Mouse (Mus musculus): ENCODE measurements around the gene Plgrkt.
"Not testable (repeated sequence)": the region's sequence is repeated elsewhere in the genome, so short reads cannot be mapped to it uniquely, and the experiment has no call there.

Plgrkt gene

GRCm38 (mm10) chr19:29366969-29367622, at the start of gene Plgrkt, which contains the start of gene Cd274:
Gene Plgrkt, minus strand, starts transcription at chr19:29367390.
Gene Cd274, plus strand, starts transcription at chr19:29367455.
- peak; percentile 50 to 54 for DNase-seq

GRCm38 (mm10) chr19:29416393-29416902, 49.3 kb upstream of the Plgrkt start:
- no peak for DNase-seq

DNA sequence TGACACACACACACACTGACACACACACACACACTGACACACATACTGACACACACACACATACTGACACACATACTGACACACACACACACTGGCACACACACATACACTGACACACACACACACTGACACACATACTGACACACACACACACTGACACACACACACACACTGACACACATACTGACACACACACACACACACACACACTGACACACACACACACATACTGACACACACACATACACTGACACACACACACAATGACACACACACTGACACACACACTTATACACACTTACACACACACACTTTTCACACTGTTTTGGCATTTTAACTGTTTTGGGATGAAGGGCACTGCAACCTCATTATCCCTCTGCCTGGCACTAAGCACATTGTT, 47.7 kb upstream of the Plgrkt start:
- not testable (repeated sequence) for DNase-seq

- DNase-seq: no peak
These were observed 47.3 kb upstream of the Plgrkt start for GRCm38 (mm10) chr19:29414513-29414912.

- no peak for DNase-seq
These were observed 45.6 kb upstream of the Plgrkt start for GRCm38 (mm10) chr19:29412476-29413420.

GRCm38 (mm10) chr19:29410619-29411018, 43.4 kb upstream of the Plgrkt start, which contains the start of gene Pdcd1lg2:
Gene Pdcd1lg2, plus strand, starts transcription at chr19:29410919.
- no peak for DNase-seq

GRCm38 (mm10) chr19:29406042-29407017, 39.1 kb upstream of the Plgrkt start:
- no peak for DNase-seq

DNA sequence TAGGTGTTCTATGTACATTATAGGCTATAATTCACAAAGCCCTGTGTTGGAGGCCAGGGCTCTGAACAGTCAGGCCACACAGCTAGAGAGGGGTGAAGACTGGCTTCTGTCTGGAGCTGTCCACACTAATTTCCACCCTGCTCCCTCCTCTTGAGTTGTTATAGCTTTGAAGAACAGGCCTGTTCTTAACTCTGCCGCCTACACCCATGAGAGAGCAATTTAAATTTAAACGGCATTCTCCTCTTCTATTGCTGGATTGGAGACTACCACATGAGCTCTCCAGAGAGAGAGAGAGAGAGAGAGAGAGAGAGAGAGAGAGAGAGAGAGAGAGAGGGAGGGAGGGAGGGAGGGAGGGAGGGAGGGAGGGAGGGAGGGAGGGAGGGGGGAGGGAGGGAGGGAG, 38.2 kb upstream of the Plgrkt start:
- DNase-seq: no peak

DNA sequence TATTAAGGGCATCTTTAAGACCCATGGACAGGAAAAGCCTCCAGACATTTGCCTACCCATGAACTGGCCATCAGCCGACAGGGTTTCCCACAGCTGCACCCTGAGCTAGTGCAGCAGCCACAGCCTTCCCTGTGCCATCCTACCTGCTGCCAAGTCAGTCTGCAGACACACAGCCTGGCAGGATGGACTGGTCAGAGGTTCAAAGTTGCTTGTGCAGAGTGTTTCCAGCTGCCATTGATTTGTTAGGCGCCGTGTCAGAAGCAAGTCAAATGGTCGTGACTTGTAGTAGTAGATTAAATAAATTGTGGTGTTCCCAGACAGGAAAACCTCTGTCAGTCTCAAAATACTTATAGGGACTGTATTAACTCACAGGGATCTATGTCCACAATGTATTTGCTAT, 36.1 kb upstream of the Plgrkt start:
- DNase-seq: no peak

GRCm38 (mm10) chr19:29402621-29403020, 35.4 kb upstream of the Plgrkt start:
- no peak for DNase-seq

DNA sequence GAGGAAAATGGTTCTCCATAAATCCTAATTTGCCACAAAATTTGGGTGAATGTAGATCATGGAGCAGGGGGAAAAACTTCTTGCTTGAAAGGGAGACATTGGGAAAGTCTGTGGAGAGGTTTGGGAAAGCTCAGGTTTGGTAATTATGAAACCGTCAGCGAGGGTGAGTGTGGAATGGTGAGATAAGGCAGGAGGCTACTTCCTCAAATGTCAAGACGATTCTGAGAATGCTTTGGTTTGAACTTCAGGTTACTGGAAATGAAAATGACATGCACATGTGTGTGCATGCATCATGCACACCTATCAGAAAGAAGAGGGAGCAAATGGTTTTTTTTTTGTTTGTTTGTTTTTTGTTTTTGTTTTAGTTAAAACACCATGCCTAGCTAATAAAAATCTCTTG, 33.3 kb upstream of the Plgrkt start:
- DNase-seq: no peak

DNA sequence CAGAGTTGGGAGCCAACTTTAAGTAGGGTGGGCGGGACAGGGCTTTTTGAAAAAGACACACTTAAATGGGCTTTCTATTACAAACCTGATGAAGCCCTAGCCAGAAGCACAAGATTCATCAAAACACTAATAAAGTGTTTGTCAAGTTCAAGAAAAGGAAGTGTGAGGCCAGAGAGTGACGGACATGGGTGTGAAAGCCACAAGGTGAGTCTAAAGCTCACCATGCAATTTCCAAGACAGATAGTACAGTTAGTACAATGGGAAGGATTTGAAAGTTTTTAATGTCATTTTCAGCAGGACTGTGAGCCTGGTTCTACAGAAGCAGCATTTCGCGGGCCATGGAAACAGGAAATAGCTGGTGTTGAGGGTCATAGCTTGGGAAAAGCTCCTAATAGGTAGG, 32.6 kb upstream of the Plgrkt start:
- no peak for DNase-seq

DNA sequence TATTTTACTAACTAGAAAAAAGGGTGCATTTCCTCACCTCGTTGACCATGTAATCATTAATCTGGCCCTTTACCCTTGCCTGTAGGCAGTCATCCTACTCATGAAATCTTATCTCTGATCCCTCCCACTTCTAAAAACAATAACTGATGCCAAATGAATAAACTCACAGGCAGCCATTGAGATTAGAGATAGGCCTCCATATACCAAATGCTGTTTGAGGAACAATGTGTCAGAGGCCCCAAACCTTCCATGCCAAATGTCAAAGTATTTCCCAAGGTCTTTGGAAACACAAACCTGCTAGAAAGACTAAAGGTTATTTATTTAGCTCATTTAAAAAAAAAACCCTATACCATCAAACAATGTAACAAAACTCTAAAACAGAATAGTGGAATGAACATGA, 29.2 kb upstream of the Plgrkt start:
- no peak for DNase-seq

DNA sequence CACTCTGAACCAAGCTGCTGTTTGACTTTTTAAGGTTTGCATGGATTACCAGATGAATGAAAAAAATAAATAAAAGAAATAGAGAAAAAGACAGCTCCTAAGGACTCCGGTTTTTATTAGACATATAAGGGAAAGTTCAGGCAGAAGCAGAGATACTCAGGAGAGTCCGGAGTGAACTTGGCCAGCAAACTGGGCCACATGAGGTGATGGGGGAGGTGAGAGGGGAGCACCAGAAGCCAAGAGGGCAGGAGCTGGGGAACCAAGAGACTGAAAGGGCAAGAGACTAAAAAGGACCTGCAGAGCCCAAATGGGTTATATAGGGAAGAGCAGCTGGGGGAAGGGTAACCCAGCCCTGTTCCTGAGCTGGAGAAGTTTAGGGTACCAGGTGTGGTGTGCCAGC, 27.5 kb upstream of the Plgrkt start:
- DNase-seq: no peak

GRCm38 (mm10) chr19:29393333-29393732, 26.1 kb upstream of the Plgrkt start:
- DNase-seq: no peak

- DNase-seq: no peak
These were observed 24.1 kb upstream of the Plgrkt start for GRCm38 (mm10) chr19:29391279-29391678.

- no peak for DNase-seq
These were observed 23.3 kb upstream of the Plgrkt start for GRCm38 (mm10) chr19:29390483-29390882.

DNA sequence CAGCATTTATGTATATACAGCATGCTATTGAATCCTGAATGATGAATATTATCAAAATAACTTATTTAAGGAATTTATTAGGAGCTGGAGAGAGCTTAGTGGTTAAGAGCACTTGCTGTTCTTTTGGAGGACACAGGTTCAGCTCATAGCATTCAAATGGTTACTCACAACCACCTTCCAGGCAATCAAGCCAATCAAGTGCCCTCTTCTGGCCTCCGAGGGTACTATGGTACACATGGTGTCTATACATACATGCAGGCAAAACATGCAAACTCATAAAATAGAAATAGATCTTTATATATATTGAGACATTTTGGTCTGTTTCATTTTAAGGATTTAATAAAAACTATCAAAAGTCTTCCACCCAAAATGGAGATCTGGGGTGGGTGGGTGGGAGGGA, 21.6 kb upstream of the Plgrkt start:
- DNase-seq: no peak

DNA sequence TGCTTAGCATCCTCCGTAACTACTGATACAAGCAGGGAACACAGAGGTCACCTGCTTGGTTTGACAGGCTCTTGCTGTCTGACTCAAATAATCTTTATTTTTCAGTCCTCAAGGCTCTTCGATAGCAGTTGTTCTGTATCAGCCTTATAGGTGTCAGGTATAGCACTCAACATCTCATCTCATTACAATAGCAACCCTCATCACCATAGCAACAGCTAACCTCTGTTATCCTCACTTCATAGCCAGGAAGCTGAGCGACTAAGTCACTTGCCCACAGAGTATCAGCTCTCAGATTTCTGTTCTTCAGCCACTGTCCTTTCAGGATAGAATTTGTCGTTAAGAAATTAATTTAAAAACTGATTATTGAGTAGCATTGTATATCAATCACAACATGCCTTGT, 18.6 kb upstream of the Plgrkt start:
- no peak for DNase-seq

- DNase-seq: no peak
These were observed 17.8 kb upstream of the Plgrkt start for GRCm38 (mm10) chr19:29384994-29385393.

DNA sequence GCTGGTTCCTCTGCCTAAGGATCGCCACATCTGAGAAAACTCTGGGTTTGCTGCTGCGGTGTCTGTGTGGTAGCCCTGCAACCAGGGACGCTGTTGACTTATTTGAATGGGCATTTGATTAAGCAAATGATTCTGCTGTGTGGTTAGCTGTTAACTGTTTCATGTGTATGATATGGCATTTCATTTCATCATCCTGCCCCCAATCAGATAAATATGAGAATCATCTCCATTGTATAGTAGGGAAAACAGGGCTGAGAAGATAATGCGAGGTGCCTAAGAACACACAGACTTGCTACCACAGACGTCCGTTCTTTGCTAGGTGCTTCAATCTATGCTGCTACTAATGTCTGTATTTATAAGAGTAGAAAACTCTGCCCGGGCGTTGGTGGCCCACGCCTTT, 17.2 kb upstream of the Plgrkt start:
- DNase-seq: no peak

DNA sequence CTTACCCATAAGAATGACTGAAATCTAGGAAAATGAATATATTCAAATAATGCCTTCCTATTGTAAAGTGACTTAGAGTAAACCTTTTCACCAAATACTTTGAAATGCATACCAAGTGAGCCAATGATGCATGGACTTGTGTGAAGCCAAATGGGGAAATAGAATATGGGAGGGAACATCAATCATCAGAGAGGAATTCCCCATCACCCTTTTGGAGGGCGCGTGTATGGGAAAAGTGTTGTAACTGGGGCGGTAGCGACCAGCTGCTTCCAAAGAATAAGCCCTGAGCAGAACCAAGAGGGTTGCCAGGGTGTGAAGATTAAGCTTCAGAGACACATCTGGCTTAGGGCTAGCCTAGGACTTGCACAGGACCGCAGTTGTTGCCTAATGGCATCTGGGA, 16.2 kb upstream of the Plgrkt start:
- DNase-seq: no peak
